Comparison of ENCODE assay signal across 8 mouse cellular contexts in genomic region chr15:41155169-41155638, GRCm38 (mm10).
A peak's percentile ranks its signal among the peaks of the same experiment; 100 is the strongest.
DNase-seq lines count a peak whose midpoint lies in the region; TF ChIP-seq lines count a peak whose summit lies in the region.

No protein-coding gene starts in this region.

- 7% methylated on average over 16 of the region's 16 CpGs for WGBS in kidney, adult 2 months
- WGBS in thymus, adult 2 months, result 26% methylated on average over 16 of the region's 16 CpGs

- no peak for TF ChIP-seq POLR2A in kidney, adult 2 months (IDR thresholded peaks at IDR 0.05; ENCODE audit: low read depth, low read length)
- no peak for TF ChIP-seq POLR2A in thymus, adult 2 months (IDR thresholded peaks at IDR 0.05; ENCODE audit: control insufficient read depth, extremely low read depth, insufficient read depth, low read length, poor library complexity)

- peak; percentile 17 to 21 for DNase-seq in frontal cortex, postnatal 36 days (ENCODE audit: low spot score in 2 of 2)
- no peak for DNase-seq in frontal cortex, postnatal 25 days (ENCODE audit: low spot score in 2 of 2)
- peak; percentile 18 to 24 for DNase-seq in cerebellum, adult 18-20 months
- DNase-seq in forelimb bud, embryonic 11.5 days (ENCODE audit: low read depth, low spot score), result peak; percentile 53
- peak; percentile 47 for DNase-seq in kidney, adult 2 months
- DNase-seq in lung, postnatal 36 days, result peak; percentile 1
- no peak for DNase-seq in thymus, adult 2 months
- no peak for DNase-seq in spleen, postnatal 10 days (ENCODE audit: low spot score in 2 of 2)

- H3K4me3 ChIP-seq in kidney, adult 2 months (ENCODE audit: insufficient read depth, low read depth, low read length), result peak overlapping the region; percentile 27; the same call in 1 of the 2 replicates
- H3K4me3 ChIP-seq in thymus, adult 2 months (ENCODE audit: control insufficient read depth, insufficient read depth, low read length), result no peak overlapping the region

- TF ChIP-seq CTCF in kidney, adult 2 months (conservative IDR thresholded peaks at IDR 0.05; ENCODE audit: insufficient read depth, insufficient read length, low read depth, low read length), result no peak
- no peak for TF ChIP-seq CTCF in thymus, adult 2 months (IDR thresholded peaks at IDR 0.05; ENCODE audit: borderline replicate concordance, control insufficient read depth, extremely low read depth, insufficient read depth, low read length, poor library complexity)

- no peaks in the 10 kb centered on the region for H3K36me3 ChIP-seq in kidney, adult 2 months (ENCODE audit: control insufficient read depth, insufficient read depth, low read length)
- H3K36me3 ChIP-seq in thymus, adult 2 months (ENCODE audit: control insufficient read depth, insufficient read depth, low read length), result no peaks in the 10 kb centered on the region

- no peak overlapping the region for H3K27ac ChIP-seq in kidney, adult 2 months (ENCODE audit: insufficient read depth, low read depth, low read length)
- no peak overlapping the region for H3K27ac ChIP-seq in thymus, adult 2 months (ENCODE audit: control insufficient read depth, insufficient read depth, low read length)

- H3K27me3 ChIP-seq in kidney, adult 2 months (replicated peaks; ENCODE audit: control insufficient read depth, insufficient read depth, low read length), result no peaks in the 10 kb centered on the region
- no peaks in the 10 kb centered on the region for H3K27me3 ChIP-seq in thymus, adult 2 months (ENCODE audit: control insufficient read depth, insufficient read depth, low read length)

- H3K4me1 ChIP-seq in kidney, adult 2 months (ENCODE audit: control insufficient read depth, insufficient read depth, low read length), result no peaks in the 10 kb centered on the region
- H3K4me1 ChIP-seq in thymus, adult 2 months (replicated peaks; ENCODE audit: control insufficient read depth, insufficient read depth, low read length), result no peaks in the 10 kb centered on the region

Comparison
In these comparisons a context has a peak if more than half of its experiments do, and no peak if none do; other contexts are left out.
1. DNase-seq: peak in frontal cortex, postnatal 36 days (2 of 2), cerebellum, adult 18-20 months (2 of 2), forelimb bud, embryonic 11.5 days (single experiment), kidney, adult 2 months (single experiment) and lung, postnatal 36 days (single experiment); none in frontal cortex, postnatal 25 days (0 of 2), thymus, adult 2 months (single experiment) and spleen, postnatal 10 days (0 of 2).